Mouse (Mus musculus) kidney, adult 2 months (tissue): ENCODE data around the gene Vamp9.

Experiments used
- CTCF ChIP-seq: fragments of 200-500 bp; conservative IDR thresholded peaks from 2 replicates; pipeline ENCODE4 v1.5.1; 2011; ENCODE audit warnings: low read depth, mild to moderate bottlenecking, control low read depth, low read length, moderate library complexity, mixed read lengths; ENCODE audit not compliant: insufficient read depth, insufficient read length
- POLR2A ChIP-seq: fragments of 200-500 bp; IDR thresholded peaks from one replicate; pipeline ENCODE4 v1.6.1; 2011; ENCODE audit warnings: low read depth, low read length, control low read depth

GRCm38 (mm10) chr5:99861816-99862215 lies 44.2 kb upstream of the Vamp9 start:
- TF ChIP-seq CTCF = no peak
- TF ChIP-seq POLR2A = no peak
